ENCODE assay signal across 15 mouse cellular contexts in the genomic region with DNA sequence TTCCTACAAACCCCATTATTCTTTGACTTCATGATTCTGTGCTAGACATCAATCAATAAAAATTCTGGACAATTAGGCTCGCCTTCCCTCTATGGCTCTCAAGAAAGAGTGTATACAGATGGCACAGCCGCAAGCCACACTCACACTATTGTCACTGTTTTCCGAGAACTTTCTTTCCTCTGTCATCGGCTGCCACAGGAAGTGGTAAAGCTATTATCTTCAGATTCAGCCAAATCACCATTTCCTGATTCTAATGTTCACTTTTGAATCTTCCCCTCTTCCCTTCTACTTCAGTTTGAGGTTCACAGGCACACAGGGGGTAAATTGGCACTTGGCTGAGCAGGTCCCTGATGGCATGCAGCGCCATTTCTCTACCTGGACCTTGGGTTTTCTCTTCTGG. TPM values are rescaled to one million over a fixed set of nuclear protein-coding genes. Genes with fewer than 3 reads are reported as not detected.
DNase-seq lines count a peak whose midpoint lies in the region; ATAC-seq lines count a peak whose summit lies in the region.
"Had no signal": no experiment of that assay in that cellular context is flagged by ENCODE, and none has a peak within 500 bp of the region (broad histone marks: within the 10 kb centered on the region; RNA-seq: fewer than 3 reads in every experiment).

No protein-coding gene starts in this region.

- H3K4me1 ChIP-seq in hindbrain, embryonic 12.5 days = peaks cover 21% of the 10 kb centered on the region
- H3K4me1 ChIP-seq in hindbrain, embryonic 16.5 days (ENCODE audit: control insufficient read depth, insufficient read depth, low read depth, low read length) = peaks cover 19% of the 10 kb centered on the region

- no peak for ATAC-seq in hindbrain, embryonic 12.5 days (ENCODE audit: low FRiP score)
- ATAC-seq in hindbrain, embryonic 16.5 days = no peak
- ATAC-seq in granulocyte monocyte progenitor cell, adult 5-6 weeks (replicated peaks; ENCODE audit: poor library complexity, severe bottlenecking) = peak; percentile 52
- ATAC-seq in neutrophil, adult 5-6 weeks (ENCODE audit: extremely low read depth, insufficient number of reproducible peaks, low FRiP score, poor library complexity, severe bottlenecking) = 0 out of 2 replicates have a peak, but pooled peaks have one; percentile 30
- ATAC-seq: Patski had no signal

- H3K27me3 ChIP-seq in hindbrain, embryonic 12.5 days = no peaks in the 10 kb centered on the region
- no peaks in the 10 kb centered on the region for H3K27me3 ChIP-seq in hindbrain, embryonic 16.5 days (replicated peaks; ENCODE audit: control insufficient read depth, insufficient read depth, low read length)
- H3K27me3 ChIP-seq: Patski had no signal

- peak; percentile 79 for DNase-seq in CD4-positive, CD25-positive, alpha-beta regulatory T cell, adult 2 months (ENCODE audit: low read depth, low spot score)
- DNase-seq in adrenal gland, postnatal 4 days (ENCODE audit: low spot score in 2 of 2) = no peak
- no peak for DNase-seq in c-Kit-positive CD71-positive TER-119-positive erythroid progenitor cells, embryonic 14.5 days (ENCODE audit: low spot score)
- DNase-seq in neural tube, embryonic 10.5 days (ENCODE audit: extremely low spot score, low spot score) = no peak
- DNase-seq: adrenal gland, adult 2 months; cerebellum, adult 11 months; kidney, adult 18-20 months; lung, adult 2 months; right cerebral cortex, postnatal 25 days had no signal

- no peak overlapping the region for H3K4me2 ChIP-seq in hindbrain, embryonic 12.5 days (replicated peaks)
- no peak overlapping the region for H3K4me2 ChIP-seq in hindbrain, embryonic 16.5 days (ENCODE audit: low read length)

- H3K4me3 ChIP-seq in hindbrain, embryonic 12.5 days = no peak overlapping the region
- no peak overlapping the region for H3K4me3 ChIP-seq in hindbrain, embryonic 16.5 days (ENCODE audit: low read length)

- 83% methylated on average over 5 of the region's 5 CpGs for WGBS in hindbrain, embryonic 12.5 days
- 81% methylated on average over 5 of the region's 5 CpGs for whole genome bisulfite sequencing in hindbrain, embryonic 16.5 days

- no peak overlapping the region for H3K9ac ChIP-seq in hindbrain, embryonic 12.5 days
- no peak overlapping the region for H3K9ac ChIP-seq in hindbrain, embryonic 16.5 days (ENCODE audit: low read depth, low read length)

- no peaks in the 10 kb centered on the region for H3K36me3 ChIP-seq in hindbrain, embryonic 12.5 days
- H3K36me3 ChIP-seq in hindbrain, embryonic 16.5 days (ENCODE audit: control insufficient read depth, insufficient read depth, low read length) = no peaks in the 10 kb centered on the region

- no peaks in the 10 kb centered on the region for H3K9me3 ChIP-seq in hindbrain, embryonic 12.5 days (replicated peaks)
- no peaks in the 10 kb centered on the region for H3K9me3 ChIP-seq in hindbrain, embryonic 16.5 days (ENCODE audit: control insufficient read depth, low read length)
- H3K9me3 ChIP-seq: megakaryocyte, embryonic 14.5 days had no signal

- H3K27ac ChIP-seq in hindbrain, embryonic 12.5 days = peak overlapping the region; percentile 85; the same call in 1 of the 2 replicates
- H3K27ac ChIP-seq in hindbrain, embryonic 16.5 days (ENCODE audit: low read depth, low read length) = no peak overlapping the region

RNA-seq across cellular contexts. Expression of gene Skap1, which starts 9.3 kb away (rescaled TPM):
- polyA plus RNA-seq in hindbrain, embryonic 12.5 days (2016; fragmentation: Nextera tagmentation; extraction: Ambion mirVana) = 1.4 and 2.4 TPM in 2 replicates
- polyA plus RNA-seq in hindbrain, embryonic 16.5 days (2015; fragmentation: Nextera tagmentation; extraction: Ambion mirVana) = 5.9 and 7.4 TPM in 2 replicates
- total RNA-seq in granulocyte monocyte progenitor cell, adult 5-6 weeks (2014; fragmentation: Nextera tagmentation) = not detected in 2 replicates
- total RNA-seq in granulocyte monocyte progenitor cell, adult 5-6 weeks (2017) = 0.22 and 0.98 TPM in 2 replicates
- 29.5 and 33.1 TPM in 2 replicates for total RNA-seq in neutrophil, adult 5-6 weeks (2017)
- total RNA-seq in adrenal gland, postnatal 4 days (2021) = 1 to 10 TPM; 6.1 to 7.6 TPM

Comparison
In these comparisons a context has a peak if more than half of its experiments do, and no peak if none do; other contexts are left out.
1. ATAC-seq: peak in granulocyte monocyte progenitor cell, adult 5-6 weeks (single experiment) and neutrophil, adult 5-6 weeks (single experiment); none in hindbrain, embryonic 12.5 days (single experiment) and hindbrain, embryonic 16.5 days (single experiment).